Mouse (Mus musculus) forebrain, embryonic 14.5 days (tissue): ENCODE measurements at regions not wholly inside any gene's neighbourhood (a gene's known extent, or its start where the extent isn't known, plus 50 kb on each side); places are given as distances from the start of the nearest gene placed in this dataset.

Experiments used
- ATAC-seq: fragments of 200-750 bp; cut with Nextera tagmentation; 2 replicates; pipeline ENCODE4 v1.8.0; 2017; ENCODE audit warnings: mild to moderate bottlenecking, moderate library complexity
- DNase-seq: peaks from one replicate; pipeline ENCODE4 v3.0.0-alpha.2; 2015; ENCODE audit warnings: low spot score
- H3K27ac ChIP-seq: fragments of 300-500 bp; sonication (generic); 2 replicates; pipeline ENCODE4 v1.5.1; 2014; ENCODE audit warnings: low read depth, mild to moderate bottlenecking, control low read depth, low read length, moderate library complexity
- H3K27me3 ChIP-seq: fragments of 300-500 bp; sonication (generic); replicated peaks from 2 replicates; pipeline ENCODE4 v1.6.1; 2014; ENCODE audit warnings: low read length, control low read depth, mixed read lengths; ENCODE audit not compliant: control insufficient read depth, insufficient read depth
- H3K36me3 ChIP-seq: fragments of 300-500 bp; sonication (generic); 2 replicates; pipeline ENCODE4 v1.6.1; 2014; ENCODE audit warnings: low read length, control low read depth; ENCODE audit not compliant: control insufficient read depth, insufficient read depth
- H3K4me1 ChIP-seq: fragments of 300-500 bp; sonication (generic); 2 replicates; pipeline ENCODE4 v1.6.1; 2014; ENCODE audit warnings: antibody characterized with exemption, low read length, control low read depth; ENCODE audit not compliant: control insufficient read depth, insufficient read depth
- H3K4me2 ChIP-seq: fragments of 300-500 bp; sonication (generic); 2 replicates; pipeline ENCODE4 v1.6.1; 2014; ENCODE audit warnings: mild to moderate bottlenecking, control low read depth, low read length
- H3K4me3 ChIP-seq: fragments of 300-500 bp; sonication (generic); 2 replicates; pipeline ENCODE4 v1.5.1; 2014; ENCODE audit warnings: low read depth, low read length, control low read depth
- H3K9ac ChIP-seq: fragments of 300-500 bp; sonication (generic); 2 replicates; pipeline ENCODE4 v1.6.1; 2014; ENCODE audit warnings: mild to moderate bottlenecking, low read length, control low read depth, moderate library complexity
- H3K9me3 ChIP-seq: fragments of 300-500 bp; sonication (generic); replicated peaks from 2 replicates; pipeline ENCODE4 v1.6.1; 2016; ENCODE audit warnings: low read length, control low read depth, mixed read lengths; ENCODE audit not compliant: control insufficient read depth
- WGBS: fragments of 180-500 bp; shearing (Covaris S2); extraction: QIAGEN DNeasy Blood & Tissue Kit; methylation state at CpG from one replicate; pipeline ENCODE4 v1.1.7; 2014; 5-methylcytosine and 5-hydroxymethylcytosine counted together

DNA sequence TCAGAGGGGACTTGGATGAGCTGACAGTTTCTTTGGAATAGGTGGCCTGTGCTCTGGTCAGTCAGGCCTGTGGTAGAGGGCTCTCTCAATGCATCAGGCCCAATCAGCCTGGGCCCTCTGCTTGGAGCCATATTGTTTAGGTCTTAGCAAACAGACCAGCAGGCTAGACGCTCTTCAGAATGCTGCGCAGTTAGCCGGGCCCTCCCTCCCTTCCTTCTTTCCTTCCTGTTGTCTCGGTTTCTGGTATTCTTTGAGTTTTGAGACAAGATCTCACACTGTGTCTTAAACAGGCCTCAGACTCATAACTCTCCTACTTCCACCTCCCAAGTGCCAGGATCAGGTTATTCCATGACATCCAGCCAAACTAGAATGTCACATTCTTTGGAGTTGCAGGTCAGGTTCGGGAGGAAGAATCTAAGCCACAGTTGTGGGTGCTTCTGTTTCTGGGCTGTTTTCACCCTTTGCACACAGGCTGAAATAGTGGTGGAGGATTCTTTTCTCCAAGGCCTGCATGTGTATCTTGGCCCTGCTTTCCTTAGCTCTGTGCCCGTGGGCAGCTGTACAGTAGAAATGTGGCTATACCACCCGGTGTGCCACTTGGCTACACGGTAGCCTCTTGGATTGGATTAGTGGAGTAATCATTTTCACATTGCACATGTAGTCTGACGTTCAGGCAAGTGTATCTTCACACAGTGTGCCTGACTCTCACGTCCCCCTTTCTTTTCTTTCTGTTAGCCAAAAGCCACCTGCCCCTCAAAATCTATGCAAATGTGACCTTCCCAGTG lies 62.4 kb upstream of the Bcl6 start:
- Histone ChIP-seq H3K4me3 (no peak overlapping the region), H3K36me3 (no peaks in the 10 kb centered on the region), H3K27ac (no peak overlapping the region), H3K9me3 (no peaks in the 10 kb centered on the region), H3K27me3 (no peaks in the 10 kb centered on the region), H3K9ac (no peak overlapping the region), H3K4me1 (no peaks in the 10 kb centered on the region), H3K4me2 (no peak overlapping the region)
- ATAC-seq (no peak), DNase-seq (no peak)
- WGBS = 87% methylated on average over 10 of the region's 10 CpGs

DNA sequence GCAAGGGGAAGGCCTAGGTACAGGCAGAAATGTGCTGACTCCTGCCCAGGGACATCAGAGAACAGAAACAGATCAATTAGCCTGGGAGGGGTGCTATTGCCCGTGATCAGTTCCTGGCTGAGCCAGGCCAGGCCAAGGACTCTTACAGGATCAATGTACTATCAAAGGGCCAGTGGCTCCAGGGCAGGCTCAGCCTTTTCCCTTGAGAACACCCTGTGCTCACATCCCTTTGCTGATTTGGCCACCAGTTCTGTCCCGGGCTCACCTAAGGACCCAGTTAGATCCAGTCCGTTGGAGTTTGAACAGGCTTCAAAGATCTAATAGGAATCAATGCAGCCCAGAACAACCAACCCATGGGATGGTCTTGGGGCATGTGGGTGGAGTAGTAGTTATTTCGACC lies 55.1 kb upstream of the Bcl6 start:
- H3K36me3 ChIP-seq = no peaks in the 10 kb centered on the region
- H3K4me2 ChIP-seq = no peak overlapping the region
- no peak for DNase-seq
- no peaks in the 10 kb centered on the region for H3K4me1 ChIP-seq
- H3K4me3 ChIP-seq = no peak overlapping the region
- WGBS = 77% methylated on average over 4 of the region's 4 CpGs
- H3K9ac ChIP-seq = no peak overlapping the region
- no peak for ATAC-seq
- H3K9me3 ChIP-seq = no peaks in the 10 kb centered on the region
- no peak overlapping the region for H3K27ac ChIP-seq
- no peaks in the 10 kb centered on the region for H3K27me3 ChIP-seq

DNA sequence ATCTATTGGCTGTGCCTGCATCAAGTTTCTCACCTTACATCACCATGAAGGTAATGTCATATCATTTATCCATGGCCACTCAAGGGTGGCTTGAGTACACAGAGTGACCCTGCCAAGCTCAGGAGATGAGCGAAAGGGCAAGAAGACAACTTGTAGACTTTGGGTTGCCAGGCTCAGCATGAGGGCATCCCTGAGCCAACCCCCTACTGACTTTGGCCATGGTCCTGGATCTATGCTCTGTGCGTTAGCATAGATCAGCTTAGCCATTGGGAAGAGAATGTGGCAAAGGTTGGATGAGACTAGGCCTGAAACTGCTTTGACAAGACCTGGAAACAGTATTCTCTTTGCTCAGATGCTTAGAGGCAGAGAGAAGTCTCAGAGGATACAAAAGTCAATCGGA lies 54.3 kb upstream of the Bcl6 start:
- Histone ChIP-seq H3K36me3 (no peaks in the 10 kb centered on the region), H3K4me3 (no peak overlapping the region), H3K9me3 (no peaks in the 10 kb centered on the region), H3K4me1 (no peaks in the 10 kb centered on the region), H3K9ac (no peak overlapping the region), H3K27ac (no peak overlapping the region), H3K27me3 (no peaks in the 10 kb centered on the region), H3K4me2 (no peak overlapping the region)
- no peak for DNase-seq
- 88% methylated on average over 3 of the region's 3 CpGs for WGBS
- no peak for ATAC-seq

DNA sequence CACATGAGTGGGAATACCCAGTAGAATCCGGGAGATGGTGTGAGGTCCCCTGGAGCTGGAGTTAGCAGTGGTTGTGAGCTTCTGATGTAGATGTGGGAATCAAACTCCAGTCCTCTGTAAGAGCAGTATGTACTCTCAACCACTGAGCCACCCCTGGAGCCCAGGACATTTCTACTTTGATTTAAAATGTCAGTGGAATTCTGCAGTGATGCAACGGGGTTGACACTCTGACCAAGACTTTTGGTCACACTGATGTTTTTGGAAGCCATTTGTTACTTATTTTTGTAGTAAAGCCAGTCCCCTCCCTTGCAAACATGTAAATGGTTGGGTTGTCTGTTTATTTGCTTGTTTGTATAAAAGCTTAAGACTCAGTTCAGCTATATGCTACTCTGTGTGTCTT lies 53.6 kb upstream of the Bcl6 start:
- no peak overlapping the region for H3K9ac ChIP-seq
- WGBS = 89% methylated on average over 2 of the region's 2 CpGs
- no peak overlapping the region for H3K4me3 ChIP-seq
- H3K36me3 ChIP-seq = no peaks in the 10 kb centered on the region
- no peak overlapping the region for H3K4me2 ChIP-seq
- no peaks in the 10 kb centered on the region for H3K9me3 ChIP-seq
- H3K4me1 ChIP-seq = no peaks in the 10 kb centered on the region
- DNase-seq (no peak), ATAC-seq (no peak)
- no peak overlapping the region for H3K27ac ChIP-seq
- no peaks in the 10 kb centered on the region for H3K27me3 ChIP-seq

DNA sequence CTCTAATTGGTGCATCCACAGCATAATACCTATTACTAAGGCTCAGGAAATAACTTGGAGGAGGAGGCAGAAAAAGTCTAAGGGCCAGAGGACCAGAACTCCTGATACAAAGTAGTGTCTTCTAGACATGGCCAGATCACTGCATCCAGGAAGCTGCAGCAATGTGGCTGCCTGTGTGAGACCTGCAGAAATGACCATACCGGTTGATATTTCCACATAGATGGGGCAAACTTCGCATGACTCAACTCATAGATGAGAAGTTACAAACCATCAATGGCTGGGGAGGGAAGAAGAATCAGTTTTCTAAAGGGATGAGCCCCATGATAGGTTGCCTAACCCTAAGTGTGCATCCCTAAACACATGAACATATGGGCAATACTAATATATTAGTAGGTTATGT lies 52.8 kb upstream of the Bcl6 start:
- H3K9ac ChIP-seq = no peak overlapping the region
- H3K4me1 ChIP-seq = no peaks in the 10 kb centered on the region
- ATAC-seq = no peak
- H3K27me3 ChIP-seq = no peaks in the 10 kb centered on the region
- H3K27ac ChIP-seq = no peak overlapping the region
- no peaks in the 10 kb centered on the region for H3K9me3 ChIP-seq
- H3K4me3 ChIP-seq = no peak overlapping the region
- no peak overlapping the region for H3K4me2 ChIP-seq
- no peak for DNase-seq
- WGBS = 90% methylated on average over 2 of the region's 2 CpGs
- no peaks in the 10 kb centered on the region for H3K36me3 ChIP-seq

DNA sequence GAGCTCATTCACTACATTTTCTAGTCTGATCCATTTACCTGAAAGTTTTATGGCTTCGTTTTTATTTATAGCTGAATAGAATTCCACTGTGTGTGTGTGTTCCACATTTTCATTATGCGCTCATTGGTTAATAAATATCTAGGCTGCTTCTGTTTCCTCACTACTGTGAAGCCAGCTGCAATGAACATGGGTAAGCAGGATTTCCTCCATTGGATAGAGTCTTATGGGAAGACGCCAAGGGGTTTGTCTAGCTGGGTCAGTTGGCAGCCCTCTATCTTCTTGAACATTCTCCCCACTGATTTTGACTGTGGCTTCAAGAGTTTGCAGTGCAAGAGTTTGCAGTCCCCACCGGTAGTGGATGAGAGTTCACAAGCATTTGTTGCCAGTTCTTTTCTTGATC lies 51.1 kb upstream of the Bcl6 start:
- Histone ChIP-seq H3K9me3 (no peaks in the 10 kb centered on the region), H3K4me3 (no peak overlapping the region), H3K4me2 (no peak overlapping the region), H3K36me3 (no peaks in the 10 kb centered on the region), H3K27me3 (no peaks in the 10 kb centered on the region), H3K9ac (no peak overlapping the region), H3K4me1 (no peaks in the 10 kb centered on the region), H3K27ac (no peak overlapping the region)
- DNase-seq (no peak), ATAC-seq (no peak)
- WGBS = 90% methylated on average over 4 of the region's 4 CpGs
